Mouse (Mus musculus): ENCODE data around the gene Dand5. TPM values are rescaled to one million over a fixed set of nuclear protein-coding genes. Genes with fewer than 3 reads are reported as not detected.

Dand5 gene
- polyA plus RNA-seq, 1 experiment from 2014 or later, result 4.7 TPM

DNA sequence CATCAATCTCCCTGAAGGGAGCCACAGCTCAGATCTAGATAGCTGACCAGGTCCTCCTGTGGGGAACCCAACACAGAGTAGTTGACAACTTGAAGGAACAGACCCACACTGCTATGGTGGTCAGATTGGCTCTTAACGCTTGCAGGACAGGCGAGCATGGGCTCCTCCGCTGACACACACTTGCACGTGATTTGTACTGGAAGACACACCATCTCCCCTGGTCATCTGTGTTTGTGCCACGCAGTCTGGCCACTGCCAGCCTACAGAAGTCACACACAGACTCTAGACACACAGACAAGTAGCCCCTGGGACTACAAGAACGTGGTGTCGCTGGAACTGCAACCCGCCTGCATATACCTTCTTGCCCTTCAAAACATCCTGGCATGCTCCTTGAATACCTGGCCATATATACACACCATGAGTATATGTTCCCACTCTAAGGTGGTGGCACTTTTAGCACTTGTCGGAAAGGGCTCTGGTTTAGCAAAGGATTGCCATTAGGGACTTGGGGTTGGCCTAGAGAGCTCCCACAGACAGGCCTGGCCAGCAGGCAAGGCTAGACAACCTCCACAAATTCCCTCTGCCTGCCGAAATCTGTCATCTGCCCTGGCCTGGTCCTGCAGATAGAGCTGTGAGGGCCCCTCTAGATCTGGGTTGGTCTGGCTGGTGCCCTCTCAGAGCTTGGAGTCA is 24.0 kb downstream of the Dand5 start:
- Histone ChIP-seq H3K36me3 (ENCODE audit: control insufficient read depth, insufficient read depth, low read length) (no peaks in the 10 kb centered on the region), H3K27me3 (ENCODE audit: control insufficient read depth, insufficient read depth, low read length) (peaks cover 97% of the 10 kb centered on the region), H3K9me3 (ENCODE audit: control insufficient read depth, low read length) (no peaks in the 10 kb centered on the region), H3K4me2 (ENCODE audit: low read depth) (peak overlapping the region; percentile 94), H3K4me1 (ENCODE audit: control insufficient read depth, insufficient read depth, low read length) (no peaks in the 10 kb centered on the region), H3K4me3 (ENCODE audit: low read depth, low read length) (peak overlapping the region; percentile 75), H3K9ac (ENCODE audit: low read length) (no peak overlapping the region), H3K27ac (ENCODE audit: low read depth, low read length) (no peak overlapping the region)
- WGBS, result 30% methylated on average over 10 of the region's 10 CpGs
- 0 out of 2 replicates have a peak, but pooled peaks have one; percentile 21 for ATAC-seq (ENCODE audit: insufficient read depth, low FRiP score, low TSS enrichment)
- no peak for DNase-seq (ENCODE audit: low spot score)

DNA sequence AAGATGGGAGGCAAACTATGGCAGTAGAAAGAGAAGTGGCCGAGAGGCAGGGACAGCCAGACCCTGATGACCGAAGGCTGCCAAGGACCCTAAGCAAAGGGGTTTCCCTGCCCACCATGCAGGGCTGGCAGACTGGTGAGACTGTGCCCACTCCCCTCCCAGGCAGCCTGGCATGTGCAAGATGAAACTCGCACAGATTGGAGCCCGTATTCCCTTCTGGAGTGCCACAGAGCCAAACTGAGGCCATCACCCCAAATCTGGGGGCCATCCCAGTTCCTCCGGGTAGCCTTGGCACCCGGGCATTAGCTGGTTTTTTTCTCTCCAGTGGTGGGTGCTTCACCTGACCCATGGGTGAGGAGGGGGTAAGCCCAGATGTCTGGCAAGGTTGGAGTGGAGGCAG is 24.7 kb downstream of the Dand5 start:
- H3K27ac ChIP-seq (ENCODE audit: low read depth, low read length), result no peak overlapping the region
- H3K9ac ChIP-seq (ENCODE audit: low read length), result no peak overlapping the region
- no peaks in the 10 kb centered on the region for H3K4me1 ChIP-seq (ENCODE audit: control insufficient read depth, insufficient read depth, low read length)
- H3K27me3 ChIP-seq (ENCODE audit: control insufficient read depth, insufficient read depth, low read length), result peaks cover 97% of the 10 kb centered on the region
- H3K4me3 ChIP-seq (ENCODE audit: low read depth, low read length), result no peak overlapping the region
- no peak overlapping the region for H3K4me2 ChIP-seq (ENCODE audit: low read depth)
- H3K36me3 ChIP-seq (ENCODE audit: control insufficient read depth, insufficient read depth, low read length), result no peaks in the 10 kb centered on the region
- 66% methylated on average over 6 of the region's 6 CpGs for WGBS
- H3K9me3 ChIP-seq (ENCODE audit: control insufficient read depth, low read length), result no peaks in the 10 kb centered on the region
- DNase-seq (ENCODE audit: low spot score), result no peak
- no peak for ATAC-seq (ENCODE audit: insufficient read depth, low FRiP score, low TSS enrichment)

DNA sequence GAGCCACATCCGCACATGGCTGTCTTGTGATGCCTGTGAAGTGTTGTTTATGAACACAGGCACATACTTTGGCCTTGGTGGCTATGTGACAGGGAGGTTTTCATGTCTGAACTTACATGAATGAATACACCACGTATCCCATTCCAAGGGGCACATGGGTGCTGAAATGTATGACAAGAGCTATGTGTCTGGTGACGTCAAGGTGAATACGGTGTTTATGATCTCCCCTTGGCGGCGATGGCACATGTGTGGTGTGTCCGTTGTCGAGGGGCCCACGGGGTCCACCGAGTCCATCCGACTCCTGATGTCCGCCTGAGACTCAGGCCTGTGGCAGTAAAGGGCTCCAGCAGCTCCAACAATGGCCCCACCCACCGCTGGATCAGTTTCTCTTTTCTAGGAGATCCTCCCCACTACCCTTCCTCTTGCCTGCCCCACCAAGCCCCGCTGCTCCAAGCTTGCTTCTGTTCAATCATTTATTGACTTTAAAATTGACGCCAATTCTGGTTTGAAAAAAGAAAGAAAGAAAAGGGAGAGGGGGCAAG is 25.3 kb downstream of the Dand5 start:
- no peaks in the 10 kb centered on the region for H3K4me1 ChIP-seq (ENCODE audit: control insufficient read depth, insufficient read depth, low read length)
- H3K9me3 ChIP-seq (ENCODE audit: control insufficient read depth, low read length), result no peaks in the 10 kb centered on the region
- no peak for DNase-seq (ENCODE audit: low spot score)
- H3K4me2 ChIP-seq (ENCODE audit: low read depth), result no peak overlapping the region
- no peaks in the 10 kb centered on the region for H3K36me3 ChIP-seq (ENCODE audit: control insufficient read depth, insufficient read depth, low read length)
- 70% methylated on average over 15 of the region's 15 CpGs for WGBS
- H3K27me3 ChIP-seq (ENCODE audit: control insufficient read depth, insufficient read depth, low read length), result peaks cover 97% of the 10 kb centered on the region
- no peak for ATAC-seq (ENCODE audit: insufficient read depth, low FRiP score, low TSS enrichment)
- no peak overlapping the region for H3K9ac ChIP-seq (ENCODE audit: low read length)
- no peak overlapping the region for H3K27ac ChIP-seq (ENCODE audit: low read depth, low read length)
- H3K4me3 ChIP-seq (ENCODE audit: low read depth, low read length), result no peak overlapping the region

DNA sequence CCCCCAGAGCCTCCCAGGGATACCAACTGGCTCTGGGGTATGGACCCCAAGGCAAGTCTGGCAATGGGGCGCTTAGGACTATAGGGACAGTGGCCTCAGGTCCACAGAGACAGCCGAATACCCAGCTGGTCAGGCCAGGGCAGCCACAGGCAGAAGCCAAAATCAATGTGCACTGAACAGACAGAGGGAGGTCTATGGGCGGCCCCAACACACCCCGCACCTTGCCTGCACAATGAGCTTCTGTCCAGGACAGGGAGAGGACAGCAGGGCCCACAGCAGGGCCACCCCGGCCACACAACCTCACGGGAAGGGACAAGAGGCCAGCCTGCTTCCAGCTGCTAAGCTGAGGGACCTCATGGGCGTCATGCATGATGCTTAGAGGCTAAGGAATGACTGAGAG is 28.1 kb downstream of the Dand5 start:
- no peak for ATAC-seq (ENCODE audit: insufficient read depth, low FRiP score, low TSS enrichment)
- 54% methylated on average over 7 of the region's 7 CpGs for WGBS
- H3K27me3 ChIP-seq (ENCODE audit: control insufficient read depth, insufficient read depth, low read length), result peaks cover 97% of the 10 kb centered on the region
- H3K36me3 ChIP-seq (ENCODE audit: control insufficient read depth, insufficient read depth, low read length), result no peaks in the 10 kb centered on the region
- no peak overlapping the region for H3K27ac ChIP-seq (ENCODE audit: low read depth, low read length)
- H3K4me3 ChIP-seq (ENCODE audit: low read depth, low read length), result no peak overlapping the region
- no peak overlapping the region for H3K4me2 ChIP-seq (ENCODE audit: low read depth)
- H3K9me3 ChIP-seq (ENCODE audit: control insufficient read depth, low read length), result no peaks in the 10 kb centered on the region
- H3K9ac ChIP-seq (ENCODE audit: low read length), result no peak overlapping the region
- DNase-seq (ENCODE audit: low spot score), result no peak
- H3K4me1 ChIP-seq (ENCODE audit: control insufficient read depth, insufficient read depth, low read length), result no peaks in the 10 kb centered on the region

DNA sequence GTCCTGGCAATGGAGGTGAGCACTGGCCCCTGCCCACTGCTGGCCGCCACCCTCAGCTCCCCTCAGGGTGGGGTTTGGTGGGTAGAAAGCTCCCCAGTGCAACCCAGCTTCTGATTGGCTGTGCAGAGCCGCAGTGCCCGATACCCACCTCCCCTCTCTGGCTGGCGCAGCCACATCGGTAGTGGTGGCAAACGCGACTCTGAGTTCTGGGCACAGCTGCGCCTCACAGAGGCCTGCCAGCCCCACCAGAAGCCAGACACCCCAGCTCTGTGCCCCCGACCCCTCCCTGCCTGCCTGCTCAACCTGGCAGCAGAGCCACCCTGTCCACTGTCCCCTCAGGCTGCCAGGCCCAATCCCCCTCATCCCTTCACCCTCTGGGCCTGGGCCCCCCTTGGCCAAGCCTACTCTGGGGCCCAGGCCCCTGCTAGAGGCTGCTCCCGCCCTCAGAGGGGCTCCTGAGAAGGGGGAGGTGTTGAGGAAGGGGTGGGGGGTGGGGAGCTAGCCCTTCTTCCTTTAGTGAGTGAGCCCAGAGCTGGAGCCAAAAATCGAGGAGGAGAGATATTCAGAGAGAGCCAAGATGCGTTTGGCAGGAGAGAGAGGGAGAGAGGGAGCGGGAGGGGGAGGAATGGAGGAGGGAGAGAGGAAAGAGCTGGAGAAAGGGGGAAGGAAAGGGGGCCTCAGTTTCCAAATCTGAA is 28.7 kb downstream of the Dand5 start:
- Histone ChIP-seq H3K9ac (ENCODE audit: low read length) (no peak overlapping the region), H3K4me3 (ENCODE audit: low read depth, low read length) (no peak overlapping the region), H3K27me3 (ENCODE audit: control insufficient read depth, insufficient read depth, low read length) (peaks cover 97% of the 10 kb centered on the region), H3K27ac (ENCODE audit: low read depth, low read length) (no peak overlapping the region), H3K4me2 (ENCODE audit: low read depth) (no peak overlapping the region), H3K4me1 (ENCODE audit: control insufficient read depth, insufficient read depth, low read length) (no peaks in the 10 kb centered on the region), H3K36me3 (ENCODE audit: control insufficient read depth, insufficient read depth, low read length) (no peaks in the 10 kb centered on the region), H3K9me3 (ENCODE audit: control insufficient read depth, low read length) (no peaks in the 10 kb centered on the region)
- WGBS, result 61% methylated on average over 13 of the region's 13 CpGs
- ATAC-seq (ENCODE audit: insufficient read depth, low FRiP score, low TSS enrichment) (no peak), DNase-seq (ENCODE audit: low spot score) (no peak)

DNA sequence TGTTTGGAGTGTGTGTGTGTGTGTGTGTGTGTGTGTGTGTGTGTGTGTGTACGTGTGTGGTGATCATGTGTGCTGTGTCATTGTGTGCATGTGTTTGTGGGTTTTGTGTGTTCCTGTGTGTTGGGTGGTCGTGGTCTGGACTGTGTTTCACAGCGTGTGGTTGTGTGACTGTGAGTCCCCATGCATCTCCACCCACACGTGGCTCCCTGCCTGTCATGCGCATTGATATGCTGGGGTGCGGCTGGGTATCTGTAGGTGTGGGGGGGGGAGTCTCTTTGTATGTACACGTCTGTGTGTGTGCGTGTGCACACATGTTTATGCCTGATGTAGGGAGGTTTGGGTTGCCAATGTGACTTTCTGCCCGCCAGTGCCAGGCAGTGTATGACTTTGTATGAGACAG is 29.5 kb downstream of the Dand5 start:
- no peaks in the 10 kb centered on the region for H3K4me1 ChIP-seq (ENCODE audit: control insufficient read depth, insufficient read depth, low read length)
- WGBS, result 87% methylated on average over 9 of the region's 9 CpGs
- DNase-seq (ENCODE audit: low spot score), result no peak
- no peak for ATAC-seq (ENCODE audit: insufficient read depth, low FRiP score, low TSS enrichment)
- H3K9me3 ChIP-seq (ENCODE audit: control insufficient read depth, low read length), result no peaks in the 10 kb centered on the region
- peaks cover 97% of the 10 kb centered on the region for H3K27me3 ChIP-seq (ENCODE audit: control insufficient read depth, insufficient read depth, low read length)
- no peak overlapping the region for H3K4me2 ChIP-seq (ENCODE audit: low read depth)
- H3K9ac ChIP-seq (ENCODE audit: low read length), result no peak overlapping the region
- no peak overlapping the region for H3K27ac ChIP-seq (ENCODE audit: low read depth, low read length)
- no peaks in the 10 kb centered on the region for H3K36me3 ChIP-seq (ENCODE audit: control insufficient read depth, insufficient read depth, low read length)
- H3K4me3 ChIP-seq (ENCODE audit: low read depth, low read length), result no peak overlapping the region

DNA sequence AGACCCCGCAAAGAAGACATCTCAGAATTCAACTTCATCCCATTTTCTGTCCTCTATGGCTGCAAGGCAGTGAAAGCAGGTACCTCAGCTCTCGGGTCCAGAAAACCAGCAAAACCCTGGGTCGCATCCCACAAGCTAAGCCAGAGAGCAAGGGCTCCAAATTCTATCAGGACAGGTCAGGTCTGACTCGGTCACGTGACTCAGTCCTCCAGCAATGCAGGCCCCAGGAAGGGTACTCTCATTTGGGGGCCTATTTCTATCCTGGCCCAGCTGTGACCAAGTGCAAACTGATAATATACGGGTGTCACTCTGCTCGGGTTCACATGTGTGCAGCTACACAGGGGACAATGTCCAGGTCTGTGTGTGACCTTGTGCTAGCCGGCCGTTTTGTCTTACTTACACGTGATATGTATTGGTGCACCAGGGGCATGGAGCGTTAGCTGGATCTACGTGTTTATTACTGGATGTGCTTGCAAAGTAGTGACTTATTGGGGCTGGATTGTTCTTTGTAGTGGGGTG is 30.1 kb downstream of the Dand5 start:
- no peak overlapping the region for H3K4me2 ChIP-seq (ENCODE audit: low read depth)
- H3K4me1 ChIP-seq (ENCODE audit: control insufficient read depth, insufficient read depth, low read length), result no peaks in the 10 kb centered on the region
- no peaks in the 10 kb centered on the region for H3K36me3 ChIP-seq (ENCODE audit: control insufficient read depth, insufficient read depth, low read length)
- no peak overlapping the region for H3K9ac ChIP-seq (ENCODE audit: low read length)
- no peak overlapping the region for H3K27ac ChIP-seq (ENCODE audit: low read depth, low read length)
- peaks cover 97% of the 10 kb centered on the region for H3K27me3 ChIP-seq (ENCODE audit: control insufficient read depth, insufficient read depth, low read length)
- ATAC-seq (ENCODE audit: insufficient read depth, low FRiP score, low TSS enrichment) (no peak), DNase-seq (ENCODE audit: low spot score) (no peak)
- 76% methylated on average over 12 of the region's 12 CpGs for WGBS
- H3K9me3 ChIP-seq (ENCODE audit: control insufficient read depth, low read length), result no peaks in the 10 kb centered on the region
- no peak overlapping the region for H3K4me3 ChIP-seq (ENCODE audit: low read depth, low read length)

DNA sequence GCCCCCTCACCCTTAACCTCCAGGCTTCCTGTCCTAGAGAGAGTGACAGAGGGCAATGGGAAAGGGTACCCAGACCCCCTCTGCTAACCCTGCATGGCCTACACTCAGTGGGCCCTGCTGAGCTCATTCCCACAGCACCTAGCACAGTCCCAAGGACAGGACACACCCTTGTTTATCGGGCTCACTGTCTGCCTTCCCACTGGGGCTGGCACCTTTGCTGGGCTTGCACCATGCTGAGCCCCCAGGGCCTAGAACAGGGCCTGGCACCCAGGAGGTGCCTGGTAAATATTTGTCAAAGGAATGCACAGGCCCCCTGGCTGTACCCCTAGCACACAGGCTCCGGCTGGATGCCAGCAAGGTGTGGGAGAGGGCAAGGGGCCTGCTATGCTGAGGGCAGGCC is 32.1 kb downstream of the Dand5 start:
- whole genome bisulfite sequencing, result 52% methylated on average over 2 of the region's 2 CpGs
- DNase-seq (ENCODE audit: low spot score) (no peak), ATAC-seq (ENCODE audit: insufficient read depth, low FRiP score, low TSS enrichment) (no peak)
- no peak overlapping the region for H3K4me3 ChIP-seq (ENCODE audit: low read depth, low read length)
- no peaks in the 10 kb centered on the region for H3K4me1 ChIP-seq (ENCODE audit: control insufficient read depth, insufficient read depth, low read length)
- no peaks in the 10 kb centered on the region for H3K36me3 ChIP-seq (ENCODE audit: control insufficient read depth, insufficient read depth, low read length)
- H3K9ac ChIP-seq (ENCODE audit: low read length), result no peak overlapping the region
- no peak overlapping the region for H3K27ac ChIP-seq (ENCODE audit: low read depth, low read length)
- peaks cover 97% of the 10 kb centered on the region for H3K27me3 ChIP-seq (ENCODE audit: control insufficient read depth, insufficient read depth, low read length)
- no peak overlapping the region for H3K4me2 ChIP-seq (ENCODE audit: low read depth)
- no peaks in the 10 kb centered on the region for H3K9me3 ChIP-seq (ENCODE audit: control insufficient read depth, low read length)

Data from neural tube, embryonic 11.5 days (tissue).